Mouse (Mus musculus): ENCODE measurements around the gene Nxph3.

The Nxph3 gene

DNA sequence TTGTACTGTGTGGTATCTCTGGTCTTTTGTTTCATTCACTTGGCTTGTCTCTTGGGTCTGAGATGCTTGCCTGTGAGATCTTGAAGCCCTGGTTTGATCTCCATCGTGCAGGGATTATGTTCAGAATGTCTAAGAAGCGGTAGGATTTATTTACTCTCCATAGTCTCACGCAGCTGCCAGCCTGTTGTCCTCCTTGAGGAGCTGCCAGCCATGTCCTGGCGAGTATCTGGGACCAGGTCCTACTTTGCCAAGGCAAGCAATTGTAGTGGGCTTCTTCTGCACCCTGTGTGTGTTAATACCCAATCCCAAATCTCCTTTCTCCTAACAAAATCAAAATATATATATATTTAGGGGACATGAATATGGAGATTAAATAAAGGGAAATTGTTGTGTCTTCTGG, 21.4 kb downstream of the Nxph3 start:
- no peak for DNase-seq (ENCODE audit: low spot score)

DNA sequence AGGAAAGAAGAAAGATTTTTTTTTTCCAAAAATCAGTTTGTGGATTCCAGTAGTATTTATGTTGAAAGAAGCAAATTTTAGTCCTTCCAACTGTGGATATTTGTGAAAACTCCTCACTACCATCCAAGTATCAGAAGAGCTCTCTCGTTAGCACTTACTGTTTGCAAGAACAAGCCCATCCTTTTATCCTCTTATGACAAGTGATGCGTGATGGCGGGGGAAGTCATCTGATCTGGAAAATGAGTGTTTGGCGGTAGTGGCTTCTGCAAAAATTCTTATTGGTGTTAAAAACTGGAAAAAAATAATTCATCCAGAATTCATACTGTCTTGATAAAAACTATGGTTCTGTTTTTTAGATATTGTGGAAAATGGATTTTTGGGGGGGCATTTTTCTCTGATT, 22.1 kb downstream of the Nxph3 start:
- DNase-seq (ENCODE audit: low spot score), result no peak

DNA sequence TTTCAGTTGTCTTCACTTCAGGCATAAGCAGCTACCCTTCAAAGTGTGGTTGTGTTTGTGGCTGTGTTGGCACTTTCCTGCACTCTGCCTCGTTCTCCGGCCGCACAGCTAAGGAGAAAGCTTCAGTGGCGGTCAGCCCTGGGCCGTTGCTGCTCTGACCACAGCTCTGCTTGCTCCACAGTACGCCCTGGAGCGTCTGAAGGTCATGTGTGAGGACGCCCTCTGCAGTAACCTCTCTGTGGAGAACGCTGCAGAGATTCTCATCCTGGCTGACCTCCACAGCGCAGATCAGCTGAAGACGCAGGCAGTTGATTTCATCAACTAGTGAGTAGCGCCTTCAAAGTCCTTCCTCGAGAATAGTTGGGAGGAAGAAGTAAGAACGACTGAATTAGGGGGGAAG, 24.3 kb downstream of the Nxph3 start:
- no peak for DNase-seq (ENCODE audit: low spot score)

DNA sequence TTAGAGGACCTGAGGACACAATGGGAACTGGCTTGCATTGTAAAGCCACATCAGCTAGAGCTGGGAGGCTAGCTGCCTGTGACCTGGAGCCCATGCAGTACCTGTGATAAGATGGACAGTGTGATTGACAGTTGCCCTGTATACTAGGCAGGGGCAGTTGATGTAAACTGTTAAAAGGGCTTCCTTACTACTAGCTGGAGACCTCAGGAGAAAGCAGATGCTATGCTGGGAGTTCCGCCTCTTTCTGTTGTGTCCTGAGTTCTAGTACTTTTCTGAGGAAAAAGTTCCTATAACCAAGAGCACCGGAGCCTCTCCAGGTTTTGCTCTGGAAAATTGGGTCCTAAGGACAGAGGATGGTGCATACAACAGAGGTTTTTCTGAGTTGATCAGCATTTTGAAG, 27.1 kb downstream of the Nxph3 start:
- no peak for DNase-seq (ENCODE audit: low spot score)

DNA sequence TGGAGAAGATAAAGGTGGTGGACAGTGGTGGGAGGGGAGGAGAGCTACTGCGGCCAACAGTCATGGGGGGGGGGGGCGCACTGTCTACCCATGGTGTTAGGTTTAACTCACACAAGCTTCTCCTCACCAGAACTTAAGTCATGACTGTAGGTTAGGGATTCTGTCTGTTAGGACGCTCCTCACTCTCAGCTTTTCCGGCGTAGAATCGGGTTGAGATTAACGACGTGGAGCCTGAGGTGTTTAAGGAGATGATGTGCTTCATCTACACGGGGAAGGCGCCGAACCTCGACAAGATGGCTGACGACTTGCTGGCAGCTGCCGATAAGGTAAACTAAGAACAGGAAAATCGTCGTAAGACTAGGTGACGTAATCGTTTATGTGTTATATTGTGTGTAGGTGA, 28.7 kb downstream of the Nxph3 start:
- no peak for DNase-seq (ENCODE audit: low spot score)

DNA sequence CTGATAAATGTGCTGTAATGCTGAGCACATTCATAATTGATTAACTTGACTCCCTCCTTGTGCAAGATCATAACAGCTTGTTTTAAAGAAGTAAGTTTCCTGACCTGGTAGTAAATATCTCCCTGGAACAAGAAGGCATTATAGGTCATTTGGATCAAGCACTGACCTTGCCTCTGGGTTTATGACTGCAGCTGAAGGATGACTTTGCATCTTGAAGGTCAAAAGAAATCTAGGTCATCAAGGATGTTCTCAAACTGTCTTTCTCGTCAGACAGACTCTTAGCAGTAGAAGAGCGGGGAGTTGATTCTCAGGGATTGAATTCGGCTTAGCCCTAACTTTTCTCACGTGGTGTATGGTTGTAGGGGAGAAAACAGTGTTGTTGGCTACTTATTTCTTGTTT, 33.7 kb downstream of the Nxph3 start:
- DNase-seq (ENCODE audit: low spot score), result no peak

DNA sequence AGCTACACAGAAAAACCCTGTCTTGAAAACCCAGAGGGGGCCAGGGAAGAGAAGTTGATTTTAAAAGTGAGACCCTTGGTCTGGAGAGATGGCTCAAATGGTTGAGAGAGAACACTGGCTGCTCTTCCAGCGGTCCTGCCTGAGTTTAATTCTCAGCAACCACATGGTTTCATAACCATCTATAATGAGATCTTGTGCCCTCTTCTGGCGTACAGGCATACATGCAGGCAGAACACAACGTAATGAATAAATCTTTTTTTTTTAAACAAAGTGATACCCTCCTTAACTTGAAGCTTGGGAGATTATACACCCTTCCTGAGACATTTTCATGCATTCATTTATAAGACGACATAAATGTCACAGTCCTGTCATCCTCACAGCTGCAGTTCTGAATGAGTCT, 34.9 kb downstream of the Nxph3 start:
- DNase-seq (ENCODE audit: low spot score), result no peak

DNA sequence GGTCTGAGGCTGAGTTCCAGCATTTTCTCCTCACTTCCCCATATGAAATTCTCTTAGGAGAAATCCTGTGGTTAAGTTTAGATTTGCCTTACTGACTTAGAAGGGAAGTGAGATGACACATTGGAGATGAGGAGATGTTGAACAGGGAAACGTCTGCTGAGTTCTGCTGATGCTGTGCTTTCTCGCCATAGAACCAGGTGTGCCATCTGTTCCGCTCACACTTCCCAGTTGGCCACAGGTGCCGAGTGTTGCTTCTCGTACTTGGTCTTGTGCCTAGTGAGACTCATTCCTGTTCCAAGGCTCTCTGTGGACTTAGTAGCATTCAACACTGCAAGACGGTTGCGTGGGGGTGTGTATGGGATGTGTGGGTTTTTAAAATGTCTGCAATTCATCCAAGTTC, 38.0 kb downstream of the Nxph3 start:
- DNase-seq (ENCODE audit: low spot score), result no peak

DNA sequence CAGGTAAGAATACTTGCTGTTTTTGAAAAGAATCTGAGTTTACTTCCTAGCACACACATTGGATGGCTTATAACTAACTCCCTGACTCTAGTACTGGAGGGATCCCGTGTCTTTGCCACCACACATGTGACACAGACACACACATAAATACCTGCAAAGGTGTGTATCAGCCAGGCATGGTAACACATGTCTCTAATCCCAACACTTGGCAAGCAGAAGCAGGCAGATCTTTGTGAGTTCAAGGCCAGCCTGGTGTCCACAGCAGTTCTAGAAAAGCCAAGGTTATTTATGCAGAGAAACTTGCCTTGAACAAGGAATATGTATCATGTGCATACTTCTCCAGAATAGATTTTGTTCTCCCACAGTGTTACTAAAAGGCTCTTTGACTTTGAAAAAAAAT, 40.9 kb downstream of the Nxph3 start:
- DNase-seq (ENCODE audit: low spot score), result no peak

DNA sequence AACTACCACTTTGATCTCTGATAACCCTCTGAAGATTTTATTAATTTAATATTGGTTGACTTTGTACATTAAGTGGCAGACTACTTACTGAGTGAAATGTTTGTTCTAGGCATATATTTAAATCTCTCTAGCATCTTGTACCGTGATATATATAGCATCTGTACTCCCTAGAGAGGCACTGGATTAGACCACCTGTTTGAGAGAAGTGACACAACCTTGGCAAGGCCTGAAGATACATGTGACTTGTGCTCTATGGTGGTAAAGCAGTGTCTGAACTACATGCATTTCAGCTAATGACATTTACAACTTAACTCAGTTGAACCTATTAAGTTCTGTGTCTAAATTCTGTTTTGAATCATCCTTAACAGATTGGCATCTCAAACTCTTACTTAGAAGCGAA, 41.4 kb downstream of the Nxph3 start:
- DNase-seq (ENCODE audit: low spot score), result no peak

DNA sequence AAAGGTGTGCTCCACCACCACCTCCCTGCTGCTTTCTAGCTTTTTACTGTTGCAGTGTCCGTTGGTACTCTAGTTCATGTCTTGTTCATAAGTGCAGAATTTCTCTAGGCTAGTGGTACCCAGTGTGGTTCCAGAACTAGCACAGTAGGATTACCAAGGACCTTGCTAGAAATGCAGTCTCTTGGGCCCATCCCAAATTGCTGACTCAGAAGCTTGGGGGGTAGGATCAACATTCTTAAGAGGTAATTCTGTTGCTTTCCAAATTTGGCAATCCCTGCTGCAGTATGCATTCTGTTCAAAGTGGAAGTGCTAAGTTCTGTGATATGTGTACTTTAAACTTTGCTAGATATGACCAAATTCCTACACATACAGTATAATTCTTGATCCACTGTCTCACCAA, 46.6 kb downstream of the Nxph3 start:
- no peak for DNase-seq (ENCODE audit: low spot score)

DNA sequence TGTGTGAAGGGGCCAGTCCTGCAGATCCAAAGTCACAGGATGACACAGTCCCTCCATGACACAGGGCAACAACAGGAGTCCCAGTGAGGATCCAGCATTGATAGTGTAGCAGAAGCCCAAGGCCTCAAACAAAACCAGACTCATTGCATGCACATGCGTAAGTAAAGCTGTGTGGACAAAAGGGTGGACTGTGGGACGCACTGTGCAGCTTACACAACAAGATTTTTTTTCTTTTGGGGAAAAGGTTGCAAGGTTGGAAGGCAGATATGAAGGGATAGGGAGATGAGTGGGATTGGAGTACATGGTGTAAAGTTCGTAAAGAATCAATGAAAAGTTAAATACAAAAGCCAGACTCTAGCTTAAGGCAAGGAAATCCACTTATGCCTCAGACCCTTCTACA, 52.2 kb downstream of the Nxph3 start:
- DNase-seq (ENCODE audit: low spot score), result no peak

DNA sequence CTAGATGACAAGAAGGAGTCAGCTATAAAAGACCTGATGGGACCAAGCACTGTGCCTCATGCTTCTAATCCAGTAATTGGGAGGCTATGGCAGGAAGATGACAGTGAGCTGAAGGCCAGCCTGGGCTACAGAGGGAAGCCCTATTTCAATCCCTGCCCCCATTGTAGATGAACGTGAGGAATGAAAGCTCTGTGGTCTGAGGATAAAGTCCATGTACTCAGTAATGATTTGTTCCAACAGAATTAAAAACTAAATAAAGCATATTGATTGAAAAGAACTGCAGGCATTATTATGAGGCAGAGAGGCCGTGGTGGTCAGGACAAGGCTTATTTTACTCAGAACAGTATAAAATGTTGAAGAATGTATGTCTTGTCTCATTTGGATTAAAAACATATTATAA, 53.5 kb downstream of the Nxph3 start:
- DNase-seq (ENCODE audit: low spot score), result no peak

All from MN1 (cell line).